Mouse (Mus musculus): Measurements from ENCODE around the gene Sh3rf3. TPM values are rescaled to one million over a fixed set of nuclear protein-coding genes. Genes with fewer than 3 reads are reported as not detected.
A peak's percentile ranks its signal among the peaks of the same experiment; 100 is the strongest.

Sh3rf3 gene
- total RNA-seq, 4 experiments from 2014 or later, result 0.77 to 1.8 (median 1.7) TPM

GRCm38 (mm10) chr10:59112755-59113154, 299.6 kb downstream of the Sh3rf3 start:
- no peak for DNase-seq

GRCm38 (mm10) chr10:59113386-59113785, 300.2 kb downstream of the Sh3rf3 start:
- no peak for DNase-seq

- peak; percentile 21 for DNase-seq
Observed at GRCm38 (mm10) chr10:59114535-59115291, 301.6 kb downstream of the Sh3rf3 start.

GRCm38 (mm10) chr10:59115691-59116090, 302.5 kb downstream of the Sh3rf3 start:
- DNase-seq, result no peak

GRCm38 (mm10) chr10:59116331-59116730, 303.2 kb downstream of the Sh3rf3 start:
- no peak for DNase-seq

GRCm38 (mm10) chr10:59117555-59117954, 304.4 kb downstream of the Sh3rf3 start:
- DNase-seq, result no peak

- no peak for DNase-seq
Observed at GRCm38 (mm10) chr10:59119001-59119400, 305.8 kb downstream of the Sh3rf3 start.

GRCm38 (mm10) chr10:59119811-59120210, 306.7 kb downstream of the Sh3rf3 start:
- DNase-seq, result no peak

- DNase-seq, result no peak
Observed at GRCm38 (mm10) chr10:59125497-59125896, 312.3 kb downstream of the Sh3rf3 start.

- DNase-seq, result no peak
Observed at GRCm38 (mm10) chr10:59127637-59128036, 314.5 kb downstream of the Sh3rf3 start.

- no peak for DNase-seq
Observed at GRCm38 (mm10) chr10:59131926-59132628, 318.9 kb downstream of the Sh3rf3 start.

GRCm38 (mm10) chr10:59133478-59134009, 320.4 kb downstream of the Sh3rf3 start:
- DNase-seq, result no peak

- peak; percentile 10 for DNase-seq
Observed at GRCm38 (mm10) chr10:59149956-59150383, 336.8 kb downstream of the Sh3rf3 start.

GRCm38 (mm10) chr10:59150938-59151657, 337.9 kb downstream of the Sh3rf3 start:
- no peak for DNase-seq

GRCm38 (mm10) chr10:59152544-59153081, 339.5 kb downstream of the Sh3rf3 start:
- no peak for DNase-seq

GRCm38 (mm10) chr10:59158627-59159026, 345.5 kb downstream of the Sh3rf3 start:
- DNase-seq, result no peak

GRCm38 (mm10) chr10:59162185-59162897, 349.2 kb downstream of the Sh3rf3 start:
- DNase-seq, result no peak

- DNase-seq, result no peak
Observed at GRCm38 (mm10) chr10:59166104-59166944, 353.2 kb downstream of the Sh3rf3 start.

GRCm38 (mm10) chr10:59171042-59171441, 357.9 kb downstream of the Sh3rf3 start:
- DNase-seq, result no peak

GRCm38 (mm10) chr10:59172539-59172938, 359.4 kb downstream of the Sh3rf3 start:
- no peak for DNase-seq

GRCm38 (mm10) chr10:59179620-59180019, 366.5 kb downstream of the Sh3rf3 start:
- DNase-seq, result no peak
